Comparison of ENCODE assay signal across 10 mouse cellular contexts in the genomic region with DNA sequence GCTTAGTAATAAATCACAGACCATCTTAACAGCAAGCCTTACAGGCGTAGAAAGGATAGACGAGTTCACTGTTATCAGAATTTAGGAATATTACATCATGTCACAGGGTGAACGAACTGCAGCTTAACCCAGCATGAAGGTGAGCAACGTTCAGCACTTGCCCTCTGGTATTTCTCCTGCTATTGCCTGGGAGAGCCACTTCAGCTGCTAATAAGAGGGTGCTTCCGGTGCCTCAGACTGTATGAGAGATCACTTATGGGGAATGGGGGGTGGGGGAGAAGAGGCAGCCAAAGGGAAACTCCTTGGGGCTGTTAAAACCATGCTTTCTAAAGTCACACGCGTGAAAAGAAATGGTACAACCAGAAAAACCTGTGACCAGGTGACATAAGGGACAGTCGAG.
DNase-seq lines count a peak whose midpoint lies in the region; ATAC-seq and TF ChIP-seq lines count a peak whose summit lies in the region.
"Had no signal": no experiment of that assay in that cellular context is flagged by ENCODE, and none has a peak within 500 bp of the region (broad histone marks: within the 10 kb centered on the region; RNA-seq: fewer than 3 reads in every experiment).

No protein-coding gene starts in this region.

- no peak for TF ChIP-seq EP300 in stomach, postnatal 0 days (optimal IDR thresholded peaks at IDR 0.05)

- peak overlapping the region; percentile 61 for H3K4me2 ChIP-seq in heart, embryonic 11.5 days
- peak overlapping the region; percentile 53 for H3K4me2 ChIP-seq in lung, embryonic 14.5 days
- H3K4me2 ChIP-seq in liver, embryonic 11.5 days = peak overlapping the region; percentile 58
- peak overlapping the region; percentile 46 for H3K4me2 ChIP-seq in stomach, postnatal 0 days (replicated peaks; ENCODE audit: low read depth)
- H3K4me2 ChIP-seq: forebrain, embryonic 15.5 days had no signal

- H3K27me3 ChIP-seq in heart, embryonic 11.5 days (ENCODE audit: control insufficient read depth, insufficient read depth, low read length) = peaks cover 3% of the 10 kb centered on the region; the same call in 1 of the 2 replicates
- no peaks in the 10 kb centered on the region for H3K27me3 ChIP-seq in lung, embryonic 14.5 days (ENCODE audit: insufficient read depth, low read length)
- H3K27me3 ChIP-seq in liver, embryonic 11.5 days (replicated peaks; ENCODE audit: control insufficient read depth, insufficient read depth, low read length) = no peaks in the 10 kb centered on the region
- H3K27me3 ChIP-seq in stomach, postnatal 0 days (ENCODE audit: control insufficient read depth, insufficient read depth, low read length) = no peaks in the 10 kb centered on the region
- H3K27me3 ChIP-seq: forebrain, embryonic 15.5 days had no signal

- no peak for TF ChIP-seq CTCF in lung, embryonic 14.5 days (IDR thresholded peaks at IDR 0.05; ENCODE audit: low read depth)
- TF ChIP-seq CTCF in stomach, postnatal 0 days (IDR thresholded peaks at IDR 0.05; ENCODE audit: low read depth) = no peak

- peaks cover 3% of the 10 kb centered on the region; the same call in 1 of the 2 replicates for H3K4me1 ChIP-seq in heart, embryonic 11.5 days (ENCODE audit: control insufficient read depth, insufficient read depth, low read length)
- H3K4me1 ChIP-seq in lung, embryonic 14.5 days (ENCODE audit: insufficient read depth) = no peaks in the 10 kb centered on the region
- H3K4me1 ChIP-seq in liver, embryonic 11.5 days (replicated peaks; ENCODE audit: control insufficient read depth, insufficient read depth, low read length) = no peaks in the 10 kb centered on the region
- no peaks in the 10 kb centered on the region for H3K4me1 ChIP-seq in stomach, postnatal 0 days (replicated peaks; ENCODE audit: control insufficient read depth, insufficient read depth)

- DNase-seq in heart, postnatal 14 days = no peak
- peak; percentile 26 for DNase-seq in lung, embryonic 14.5 days
- DNase-seq in lung, postnatal 10 days = no peak
- no peak for DNase-seq in liver, embryonic 11.5 days (ENCODE audit: low spot score)
- no peak for DNase-seq in stomach, postnatal 0 days (ENCODE audit: low spot score)
- DNase-seq in spleen, adult 18-20 months = no peak
- no peak for DNase-seq in embryo, embryonic 11 days

- intact Hi-C loops in heart, postnatal 14 days (cut with DNase I) = loop anchor here (2.0 to 10.0 kb wide), 5 partner anchors 399 to 1054 kb away; a partner anchor contains a TSS

- H3K36me3 ChIP-seq in heart, embryonic 11.5 days (ENCODE audit: control insufficient read depth, insufficient read depth, low read length) = no peaks in the 10 kb centered on the region
- H3K36me3 ChIP-seq in lung, embryonic 14.5 days (ENCODE audit: insufficient read depth) = no peaks in the 10 kb centered on the region
- no peaks in the 10 kb centered on the region for H3K36me3 ChIP-seq in liver, embryonic 11.5 days (ENCODE audit: control insufficient read depth, insufficient read depth, low read length)
- no peaks in the 10 kb centered on the region for H3K36me3 ChIP-seq in stomach, postnatal 0 days (ENCODE audit: control insufficient read depth, insufficient read depth, low read length)
- H3K36me3 ChIP-seq: forebrain, embryonic 15.5 days had no signal

- no peak overlapping the region for H3K9ac ChIP-seq in heart, embryonic 11.5 days (ENCODE audit: low read depth, low read length)
- H3K9ac ChIP-seq in lung, embryonic 14.5 days = no peak overlapping the region
- no peak overlapping the region for H3K9ac ChIP-seq in liver, embryonic 11.5 days (ENCODE audit: low read depth, low read length)
- H3K9ac ChIP-seq in stomach, postnatal 0 days (ENCODE audit: low read length) = peak overlapping the region; percentile 27
- H3K9ac ChIP-seq: forebrain, embryonic 15.5 days had no signal

- peak overlapping the region; percentile 36 for H3K4me3 ChIP-seq in heart, embryonic 11.5 days (ENCODE audit: low read depth, low read length)
- H3K4me3 ChIP-seq in lung, embryonic 14.5 days (ENCODE audit: low read depth, low read length) = peak overlapping the region; percentile 26
- H3K4me3 ChIP-seq in liver, embryonic 11.5 days (ENCODE audit: low read depth, low read length) = 0 out of 2 replicates have a peak overlapping the region, but pooled peaks have one; percentile 20
- peak overlapping the region; percentile 33 for H3K4me3 ChIP-seq in stomach, postnatal 0 days (ENCODE audit: low read depth, low read length)
- H3K4me3 ChIP-seq: forebrain, embryonic 15.5 days had no signal

- H3K27ac ChIP-seq in heart, embryonic 11.5 days (ENCODE audit: low read depth, low read length) = no peak overlapping the region
- H3K27ac ChIP-seq in lung, embryonic 14.5 days (ENCODE audit: low read depth) = no peak overlapping the region
- no peak overlapping the region for H3K27ac ChIP-seq in liver, embryonic 11.5 days (ENCODE audit: low read depth, low read length)
- H3K27ac ChIP-seq in stomach, postnatal 0 days (replicated peaks) = no peak overlapping the region
- H3K27ac ChIP-seq: forebrain, embryonic 15.5 days; layer of hippocampus, adult 2 months had no signal

- no peaks in the 10 kb centered on the region for H3K9me3 ChIP-seq in heart, embryonic 11.5 days (replicated peaks; ENCODE audit: control insufficient read depth, low read length)
- H3K9me3 ChIP-seq in lung, embryonic 14.5 days (ENCODE audit: low read depth, low read length) = no peaks in the 10 kb centered on the region
- no peaks in the 10 kb centered on the region for H3K9me3 ChIP-seq in liver, embryonic 11.5 days (ENCODE audit: control insufficient read depth, low read length)
- no peaks in the 10 kb centered on the region for H3K9me3 ChIP-seq in stomach, postnatal 0 days (ENCODE audit: control insufficient read depth, low read length)
- H3K9me3 ChIP-seq: forebrain, embryonic 15.5 days had no signal

- ATAC-seq in heart, embryonic 11.5 days (replicated peaks; ENCODE audit: insufficient number of reproducible peaks, low FRiP score, low TSS enrichment) = no peak
- ATAC-seq in lung, embryonic 14.5 days (ENCODE audit: insufficient read depth) = peak; percentile 46; the same call in 1 of the 2 replicates
- no peak for ATAC-seq in liver, embryonic 11.5 days (replicated peaks; ENCODE audit: low FRiP score)
- no peak for ATAC-seq in stomach, postnatal 0 days (ENCODE audit: low FRiP score, low TSS enrichment)

- WGBS in heart, embryonic 11.5 days (ENCODE audit: insufficient replicate concordance) = 55% methylated on average over 8 of the region's 8 CpGs
- 38% methylated on average over 8 of the region's 8 CpGs for WGBS in lung, embryonic 14.5 days
- WGBS in liver, embryonic 11.5 days = 52% methylated on average over 8 of the region's 8 CpGs
- WGBS in stomach, postnatal 0 days = 49% methylated on average over 8 of the region's 8 CpGs
